Mouse (Mus musculus) neural tube, embryonic 15.5 days (tissue): ENCODE results near the gene Ptpdc1. TPM values are rescaled to one million over a fixed set of nuclear protein-coding genes. Genes with fewer than 3 reads are reported as not detected.

ENCODE experiments used
- ATAC-seq: fragments of 200-750 bp; cut with Nextera tagmentation; 2 replicates; pipeline ENCODE4 v1.8.0; 2017; ENCODE audit warnings: mild to moderate bottlenecking, moderate TSS enrichment, moderate library complexity; ENCODE audit not compliant: low FRiP score
- H3K27ac ChIP-seq: fragments of 300-500 bp; sonication (generic); replicated peaks from 2 replicates; pipeline ENCODE4 v1.5.1; 2015; ENCODE audit warnings: mild to moderate bottlenecking, inconsistent platforms
- H3K27me3 ChIP-seq: fragments of 300-500 bp; sonication (generic); replicated peaks from 2 replicates; pipeline ENCODE4 v1.6.1; 2015; ENCODE audit warnings: inconsistent platforms
- H3K36me3 ChIP-seq: fragments of 300-500 bp; sonication (generic); 2 replicates; pipeline ENCODE4 v1.6.1; 2015; ENCODE audit warnings: inconsistent platforms
- H3K4me1 ChIP-seq: fragments of 300-500 bp; sonication (generic); 2 replicates; pipeline ENCODE4 v1.6.1; 2015; ENCODE audit warnings: inconsistent platforms
- H3K4me2 ChIP-seq: fragments of 300-500 bp; sonication (generic); 2 replicates; pipeline ENCODE4 v1.6.1; 2015; ENCODE audit warnings: inconsistent platforms, mild to moderate bottlenecking, moderate library complexity
- H3K4me3 ChIP-seq: fragments of 300-500 bp; sonication (generic); replicated peaks from 2 replicates; pipeline ENCODE4 v1.5.1; 2015; ENCODE audit warnings: mild to moderate bottlenecking, inconsistent platforms
- H3K9ac ChIP-seq: fragments of 300-500 bp; sonication (generic); replicated peaks from 2 replicates; pipeline ENCODE4 v1.6.1; 2015; ENCODE audit warnings: mild to moderate bottlenecking, inconsistent platforms
- H3K9me3 ChIP-seq: fragments of 300-500 bp; sonication (generic); replicated peaks from 2 replicates; pipeline ENCODE4 v1.6.1; 2016; ENCODE audit warnings: inconsistent platforms
- WGBS: fragments of 180-500 bp; shearing (Covaris S2); methylation state at CpG from one replicate; pipeline ENCODE4 v1.1.7; 2015; ENCODE audit warnings: mixed read lengths; 5-methylcytosine and 5-hydroxymethylcytosine counted together
- polyA plus RNA-seq: library from polyadenylated mRNA; unstranded; fragments of >200 nt; fragmentation: Nextera tagmentation; extraction: Ambion mirVana; gene quantifications from 2 replicates; pipeline ENCODE4 v1.2.1, GENCODE M21; 2015

Gene Ptpdc1
- polyA plus RNA-seq, 1 experiment from 2014 or later: 17.5 TPM

GRCm38 (mm10) chr13:48662431-48663143 is 37.1 kb upstream of the Ptpdc1 start, which contains the start of gene Barx1:
TSS of gene Barx1 (plus strand) at chr13:48662998.
- Histone ChIP-seq H3K4me1 (peaks cover 22% of the 10 kb centered on the region), H3K9ac (no peak within 1 kb of the TSS), H3K36me3 (no peaks in the 10 kb centered on the region), H3K9me3 (no peaks in the 10 kb centered on the region), H3K4me3 (peak within 1 kb of the TSS; percentile 32), H3K27me3 (peaks cover 91% of the 10 kb centered on the region), H3K27ac (no peak within 1 kb of the TSS), H3K4me2 (peak within 1 kb of the TSS; percentile 61)
- ATAC-seq: no peak
- WGBS: under 1% methylated on average over 63 of the region's 73 CpGs

- ATAC-seq: no peak
Measured at GRCm38 (mm10) chr13:48661561-48661960, 36.1 kb upstream of the Ptpdc1 start.

DNA sequence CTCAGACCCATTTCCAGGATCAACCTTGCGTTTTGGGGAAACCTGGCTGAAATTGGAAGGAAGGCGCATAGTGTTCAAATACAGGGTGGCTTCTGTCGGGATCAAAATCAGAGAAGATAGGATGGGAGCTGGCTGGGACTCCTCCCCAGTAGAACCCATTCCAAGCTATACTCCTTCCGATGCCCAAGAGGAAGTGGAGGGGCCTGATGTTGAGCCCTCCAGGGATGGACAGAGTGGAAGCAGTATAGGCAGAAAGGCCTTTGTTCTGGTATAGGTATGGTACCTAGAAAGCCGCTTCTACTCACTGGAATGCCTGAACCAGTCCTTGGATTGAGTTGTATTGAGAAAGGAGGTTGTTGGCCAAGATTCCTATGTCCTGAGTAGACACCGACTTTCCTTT is 35.3 kb upstream of the Ptpdc1 start:
- H3K27ac ChIP-seq: no peak overlapping the region
- H3K9ac ChIP-seq: no peak overlapping the region
- no peak overlapping the region for H3K4me2 ChIP-seq
- H3K9me3 ChIP-seq: no peaks in the 10 kb centered on the region
- peaks cover 93% of the 10 kb centered on the region for H3K27me3 ChIP-seq
- ATAC-seq: no peak
- H3K4me1 ChIP-seq: peaks cover 23% of the 10 kb centered on the region
- 11% methylated on average over 6 of the region's 6 CpGs for WGBS
- no peaks in the 10 kb centered on the region for H3K36me3 ChIP-seq
- no peak overlapping the region for H3K4me3 ChIP-seq

More at GRCm38 (mm10) chr13:48661561-48661960, 36.1 kb upstream of the Ptpdc1 start:
- no peaks in the 10 kb centered on the region for H3K9me3 ChIP-seq
- H3K36me3 ChIP-seq: no peaks in the 10 kb centered on the region
- H3K9ac ChIP-seq: no peak overlapping the region
- H3K4me2 ChIP-seq: no peak overlapping the region
- H3K4me1 ChIP-seq: peaks cover 22% of the 10 kb centered on the region
- H3K27ac ChIP-seq: no peak overlapping the region
- peaks cover 92% of the 10 kb centered on the region for H3K27me3 ChIP-seq
- no peak overlapping the region for H3K4me3 ChIP-seq
- WGBS: 0% methylated on average over 1 of the region's 1 CpGs

- no peak overlapping the region for H3K27ac ChIP-seq
- no peaks in the 10 kb centered on the region for H3K9me3 ChIP-seq
- peaks cover 92% of the 10 kb centered on the region for H3K27me3 ChIP-seq
- no peak overlapping the region for H3K4me3 ChIP-seq
- peaks cover 22% of the 10 kb centered on the region for H3K4me1 ChIP-seq
- H3K4me2 ChIP-seq: no peak overlapping the region
- H3K36me3 ChIP-seq: no peaks in the 10 kb centered on the region
- WGBS: 2% methylated on average over 11 of the region's 11 CpGs
- no peak overlapping the region for H3K9ac ChIP-seq
- no peak for ATAC-seq
Measured at GRCm38 (mm10) chr13:48660221-48660734, 34.8 kb upstream of the Ptpdc1 start.

GRCm38 (mm10) chr13:48659254-48660220 is 34.1 kb upstream of the Ptpdc1 start:
- Histone ChIP-seq H3K4me3 (no peak overlapping the region), H3K27ac (no peak overlapping the region), H3K9ac (no peak overlapping the region), H3K9me3 (no peaks in the 10 kb centered on the region), H3K36me3 (no peaks in the 10 kb centered on the region), H3K4me1 (peaks cover 16% of the 10 kb centered on the region), H3K27me3 (peaks cover 92% of the 10 kb centered on the region), H3K4me2 (no peak overlapping the region)
- ATAC-seq: no peak
- WGBS: under 1% methylated on average over 38 of the region's 38 CpGs

- under 1% methylated on average over 33 of the region's 33 CpGs for WGBS
- H3K4me1 ChIP-seq: peaks cover 20% of the 10 kb centered on the region
- no peaks in the 10 kb centered on the region for H3K9me3 ChIP-seq
- H3K4me2 ChIP-seq: no peak overlapping the region
- H3K36me3 ChIP-seq: no peaks in the 10 kb centered on the region
- H3K27me3 ChIP-seq: peaks cover 88% of the 10 kb centered on the region
- no peak for ATAC-seq
- H3K27ac ChIP-seq: no peak overlapping the region
- H3K9ac ChIP-seq: no peak overlapping the region
- H3K4me3 ChIP-seq: no peak overlapping the region
Measured at GRCm38 (mm10) chr13:48658588-48659253, 33.3 kb upstream of the Ptpdc1 start.

DNA sequence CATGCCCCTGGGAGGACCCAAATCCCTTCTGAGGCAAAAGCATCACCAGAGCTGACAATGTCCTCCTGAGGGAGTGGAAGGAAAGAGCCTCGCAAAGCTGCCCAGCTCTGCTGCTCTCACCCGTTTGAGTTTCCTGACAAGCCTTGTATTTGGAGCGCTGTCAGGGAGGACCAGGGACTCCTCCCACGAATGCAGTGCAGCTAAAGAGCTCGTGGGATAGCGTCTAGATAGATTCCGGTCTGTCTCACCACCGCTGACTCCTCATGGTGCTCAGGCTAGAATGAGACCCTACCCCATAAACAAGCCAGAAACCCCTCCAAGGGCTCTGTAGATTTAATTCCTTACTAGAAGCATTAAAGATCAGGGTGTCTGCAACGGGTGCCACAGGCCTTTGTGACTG is 32.3 kb upstream of the Ptpdc1 start:
- Histone ChIP-seq H3K9me3 (no peaks in the 10 kb centered on the region), H3K4me1 (peaks cover 14% of the 10 kb centered on the region), H3K4me3 (no peak overlapping the region), H3K4me2 (no peak overlapping the region), H3K36me3 (no peaks in the 10 kb centered on the region), H3K9ac (no peak overlapping the region), H3K27ac (no peak overlapping the region), H3K27me3 (peaks cover 90% of the 10 kb centered on the region)
- ATAC-seq: no peak
- 1% methylated on average over 9 of the region's 9 CpGs for WGBS

- H3K27me3 ChIP-seq: peaks cover 79% of the 10 kb centered on the region
- no peak overlapping the region for H3K27ac ChIP-seq
- no peaks in the 10 kb centered on the region for H3K9me3 ChIP-seq
- peak; percentile 49; the same call in 1 of the 2 replicates for ATAC-seq
- H3K4me2 ChIP-seq: peak overlapping the region; percentile 31
- H3K4me1 ChIP-seq: peaks cover 8% of the 10 kb centered on the region
- H3K4me3 ChIP-seq: no peak overlapping the region
- 3% methylated on average over 8 of the region's 8 CpGs for WGBS
- H3K9ac ChIP-seq: no peak overlapping the region
- H3K36me3 ChIP-seq: no peaks in the 10 kb centered on the region
Measured at GRCm38 (mm10) chr13:48655637-48656036, 30.2 kb upstream of the Ptpdc1 start.

DNA sequence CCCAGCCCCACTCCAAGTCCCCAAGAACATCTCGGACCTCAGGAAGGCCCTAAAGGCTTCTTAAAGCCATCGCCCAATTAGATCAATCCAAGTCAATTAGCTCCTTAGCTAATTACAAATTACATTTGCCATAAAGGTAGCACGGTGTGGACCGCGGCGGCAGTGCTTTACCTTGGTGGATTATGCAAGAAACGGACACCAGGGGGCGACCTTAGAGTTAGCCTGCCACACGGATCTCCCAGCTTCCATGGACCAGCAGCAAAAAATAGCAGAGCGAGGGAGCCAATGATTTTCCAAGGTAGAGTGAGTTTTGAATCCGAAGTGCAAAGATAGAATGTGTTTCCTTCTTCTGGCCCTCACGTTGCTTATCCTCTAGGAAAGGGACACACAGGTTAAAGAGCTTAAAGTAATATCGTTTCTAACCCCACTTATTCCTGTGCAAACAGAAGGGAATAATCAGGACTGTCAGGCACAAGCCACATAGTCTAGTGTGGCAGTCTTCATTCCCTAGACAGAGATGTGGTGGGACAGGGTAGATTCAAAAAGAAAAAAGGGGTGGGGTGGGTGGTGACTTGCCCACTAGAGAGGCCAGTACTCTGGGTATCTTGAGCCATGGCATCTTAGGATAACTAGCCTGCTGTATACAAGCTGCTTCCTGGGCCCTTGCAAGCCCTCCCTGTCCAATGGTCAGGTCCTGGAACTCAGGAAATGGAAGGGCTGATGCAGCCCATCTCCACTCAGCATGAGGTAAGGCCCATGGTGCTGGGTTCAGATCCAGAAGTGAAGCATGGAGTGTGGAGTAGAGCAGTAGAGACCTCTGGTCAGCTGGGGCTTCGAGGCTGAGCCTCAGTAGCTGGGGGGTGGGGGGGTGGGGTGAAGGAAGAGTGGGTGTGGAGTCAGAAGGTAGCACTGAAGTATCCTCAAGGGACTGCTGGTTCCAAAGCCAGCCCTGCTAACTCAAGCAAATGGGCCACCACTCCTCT is 28.6 kb upstream of the Ptpdc1 start:
- Histone ChIP-seq H3K4me2 (no peak overlapping the region), H3K27ac (no peak overlapping the region), H3K27me3 (peaks cover 64% of the 10 kb centered on the region), H3K9me3 (no peaks in the 10 kb centered on the region), H3K36me3 (no peaks in the 10 kb centered on the region), H3K9ac (no peak overlapping the region), H3K4me1 (peaks cover 8% of the 10 kb centered on the region), H3K4me3 (no peak overlapping the region)
- 10% methylated on average over 14 of the region's 14 CpGs for WGBS
- peak; percentile 51 for ATAC-seq

- 74% methylated on average over 6 of the region's 6 CpGs for WGBS
- peaks cover 40% of the 10 kb centered on the region for H3K27me3 ChIP-seq
- H3K4me2 ChIP-seq: no peak overlapping the region
- no peak for ATAC-seq
- H3K9ac ChIP-seq: no peak overlapping the region
- H3K4me3 ChIP-seq: no peak overlapping the region
- no peaks in the 10 kb centered on the region for H3K9me3 ChIP-seq
- no peaks in the 10 kb centered on the region for H3K36me3 ChIP-seq
- no peak overlapping the region for H3K27ac ChIP-seq
- H3K4me1 ChIP-seq: peaks cover 8% of the 10 kb centered on the region
Measured at GRCm38 (mm10) chr13:48651132-48652065, 25.9 kb upstream of the Ptpdc1 start.
